Mouse (Mus musculus) limb, embryonic 11.5 days (tissue): Measurements from ENCODE around the gene Spdef. TPM values are rescaled to one million over a fixed set of nuclear protein-coding genes. Genes with fewer than 3 reads are reported as not detected.
A peak's percentile ranks its signal among the peaks of the same experiment; 100 is the strongest.

Source experiments
- ATAC-seq: fragments of 200-750 bp; cut with Nextera tagmentation; 2 replicates; pipeline ENCODE4 v1.8.0; 2017; ENCODE audit warnings: low read depth; ENCODE audit not compliant: insufficient number of reproducible peaks, low FRiP score, low TSS enrichment
- DNase-seq: peaks from one replicate; pipeline ENCODE4 v3.0.0-alpha.2; 2015; ENCODE audit warnings: low spot score
- H3K27ac ChIP-seq: fragments of 300-500 bp; sonication (generic); replicated peaks from 2 replicates; pipeline ENCODE4 v1.5.1; 2014; ENCODE audit warnings: low read depth, mild to moderate bottlenecking, low read length
- H3K27me3 ChIP-seq: fragments of 300-500 bp; sonication (generic); 2 replicates; pipeline ENCODE4 v1.6.1; 2014; ENCODE audit warnings: mild to moderate bottlenecking, low read length, mixed read lengths; ENCODE audit not compliant: control insufficient read depth, insufficient read depth
- H3K36me3 ChIP-seq: fragments of 300-500 bp; sonication (generic); 2 replicates; pipeline ENCODE4 v1.6.1; 2014; ENCODE audit warnings: mild to moderate bottlenecking, low read length, moderate library complexity, mixed read lengths; ENCODE audit not compliant: control insufficient read depth, insufficient read depth
- H3K4me1 ChIP-seq: fragments of 300-500 bp; sonication (generic); 2 replicates; pipeline ENCODE4 v1.6.1; 2014; ENCODE audit warnings: low read length, mixed read lengths; ENCODE audit not compliant: control insufficient read depth, insufficient read depth
- H3K4me2 ChIP-seq: fragments of 300-500 bp; sonication (generic); 2 replicates; pipeline ENCODE4 v1.6.1; 2014; ENCODE audit warnings: low read depth, mild to moderate bottlenecking, moderate library complexity; ENCODE audit not compliant: severe bottlenecking
- H3K4me3 ChIP-seq: fragments of 300-500 bp; sonication (generic); 2 replicates; pipeline ENCODE4 v1.5.1; 2014; ENCODE audit warnings: low read depth, low read length
- H3K9ac ChIP-seq: fragments of 300-500 bp; sonication (generic); 2 replicates; pipeline ENCODE4 v1.6.1; 2014; ENCODE audit warnings: mild to moderate bottlenecking, low read length
- H3K9me3 ChIP-seq: fragments of 300-500 bp; sonication (generic); 2 replicates; pipeline ENCODE4 v1.6.1; 2016; ENCODE audit warnings: low read length; ENCODE audit not compliant: control insufficient read depth
- WGBS: fragments of 180-500 bp; shearing (Covaris S2); extraction: QIAGEN DNeasy Blood & Tissue Kit; methylation state at CpG from one replicate; pipeline ENCODE4 v1.1.7; 2014; 5-methylcytosine and 5-hydroxymethylcytosine counted together
- polyA plus RNA-seq: library from polyadenylated mRNA; unstranded; fragments of >200 nt; fragmentation: Nextera tagmentation; extraction: Ambion mirVana; gene quantifications from 2 replicates; pipeline ENCODE4 v1.2.1, GENCODE M21; 2014

The Spdef gene
- polyA plus RNA-seq, 1 experiment from 2014 or later: 0.27 TPM

- Histone ChIP-seq H3K4me1 (no peaks in the 10 kb centered on the region), H3K36me3 (peaks cover 18% of the 10 kb centered on the region), H3K4me2 (no peak overlapping the region), H3K9ac (no peak overlapping the region), H3K27me3 (no peaks in the 10 kb centered on the region), H3K4me3 (no peak overlapping the region), H3K9me3 (0 out of 2 replicates have a peak, but pooled peaks cover 3% of the 10 kb centered on the region), H3K27ac (no peak overlapping the region)
- 92% methylated on average over 2 of the region's 2 CpGs for WGBS
- no peak for ATAC-seq
- no peak for DNase-seq
These were observed 35.7 kb upstream of the Spdef start for GRCm38 (mm10) chr17:27764453-27764852.

- H3K27ac ChIP-seq: no peak overlapping the region
- H3K4me1 ChIP-seq: no peaks in the 10 kb centered on the region
- H3K9ac ChIP-seq: no peak overlapping the region
- H3K9me3 ChIP-seq: 0 out of 2 replicates have a peak, but pooled peaks cover 3% of the 10 kb centered on the region
- no peak overlapping the region for H3K4me2 ChIP-seq
- H3K4me3 ChIP-seq: no peak overlapping the region
- ATAC-seq (no peak), DNase-seq (no peak)
- no peaks in the 10 kb centered on the region for H3K27me3 ChIP-seq
- 95% methylated on average over 11 of the region's 11 CpGs for WGBS
- peaks cover 18% of the 10 kb centered on the region for H3K36me3 ChIP-seq
These were observed 34.1 kb upstream of the Spdef start for GRCm38 (mm10) chr17:27762884-27763283.

GRCm38 (mm10) chr17:27761639-27762336, 33.0 kb upstream of the Spdef start:
- Histone ChIP-seq H3K4me2 (no peak overlapping the region), H3K36me3 (peaks cover 18% of the 10 kb centered on the region), H3K4me1 (no peaks in the 10 kb centered on the region), H3K9ac (no peak overlapping the region), H3K27ac (no peak overlapping the region), H3K9me3 (0 out of 2 replicates have a peak, but pooled peaks cover 3% of the 10 kb centered on the region), H3K27me3 (no peaks in the 10 kb centered on the region), H3K4me3 (no peak overlapping the region)
- 39% methylated on average over 9 of the region's 9 CpGs for WGBS
- ATAC-seq: no peak; the same call in 1 of the 2 replicates
- peak; percentile 78 for DNase-seq

GRCm38 (mm10) chr17:27760169-27760568, 31.4 kb upstream of the Spdef start:
- H3K27ac ChIP-seq: no peak overlapping the region
- H3K9ac ChIP-seq: no peak overlapping the region
- 0 out of 2 replicates have a peak, but pooled peaks cover 3% of the 10 kb centered on the region for H3K9me3 ChIP-seq
- no peak overlapping the region for H3K4me2 ChIP-seq
- H3K27me3 ChIP-seq: no peaks in the 10 kb centered on the region
- peaks cover 8% of the 10 kb centered on the region for H3K36me3 ChIP-seq
- no peak for ATAC-seq
- no peaks in the 10 kb centered on the region for H3K4me1 ChIP-seq
- no peak overlapping the region for H3K4me3 ChIP-seq
- DNase-seq: no peak
- WGBS: 81% methylated on average over 6 of the region's 6 CpGs

- Histone ChIP-seq H3K27ac (no peak overlapping the region), H3K4me2 (no peak overlapping the region), H3K4me3 (no peak overlapping the region), H3K9me3 (no peaks in the 10 kb centered on the region), H3K36me3 (peaks cover 4% of the 10 kb centered on the region; the same call in 1 of the 2 replicates), H3K27me3 (no peaks in the 10 kb centered on the region), H3K9ac (no peak overlapping the region), H3K4me1 (no peaks in the 10 kb centered on the region)
- ATAC-seq: no peak
- no peak for DNase-seq
- WGBS: 91% methylated on average over 8 of the region's 8 CpGs
These were observed 22.8 kb upstream of the Spdef start for GRCm38 (mm10) chr17:27751314-27752202.

GRCm38 (mm10) chr17:27750451-27750942, 21.7 kb upstream of the Spdef start:
- DNase-seq: no peak
- Histone ChIP-seq H3K9me3 (no peaks in the 10 kb centered on the region), H3K4me2 (no peak overlapping the region), H3K27ac (no peak overlapping the region), H3K4me1 (no peaks in the 10 kb centered on the region), H3K4me3 (no peak overlapping the region), H3K36me3 (peaks cover 4% of the 10 kb centered on the region; the same call in 1 of the 2 replicates), H3K27me3 (no peaks in the 10 kb centered on the region), H3K9ac (no peak overlapping the region)
- 92% methylated on average over 6 of the region's 6 CpGs for WGBS
- no peak for ATAC-seq

GRCm38 (mm10) chr17:27748123-27748522, 19.4 kb upstream of the Spdef start:
- H3K9me3 ChIP-seq: no peaks in the 10 kb centered on the region
- H3K27me3 ChIP-seq: no peaks in the 10 kb centered on the region
- 88% methylated on average over 2 of the region's 2 CpGs for WGBS
- no peak overlapping the region for H3K27ac ChIP-seq
- no peaks in the 10 kb centered on the region for H3K4me1 ChIP-seq
- H3K36me3 ChIP-seq: peaks cover 4% of the 10 kb centered on the region; the same call in 1 of the 2 replicates
- H3K4me2 ChIP-seq: no peak overlapping the region
- no peak for ATAC-seq
- no peak for DNase-seq
- H3K9ac ChIP-seq: no peak overlapping the region
- no peak overlapping the region for H3K4me3 ChIP-seq

GRCm38 (mm10) chr17:27746446-27746845, 17.7 kb upstream of the Spdef start:
- H3K4me2 ChIP-seq: no peak overlapping the region
- 73% methylated on average over 4 of the region's 4 CpGs for WGBS
- no peak overlapping the region for H3K4me3 ChIP-seq
- no peaks in the 10 kb centered on the region for H3K27me3 ChIP-seq
- no peaks in the 10 kb centered on the region for H3K36me3 ChIP-seq
- no peaks in the 10 kb centered on the region for H3K9me3 ChIP-seq
- no peak overlapping the region for H3K27ac ChIP-seq
- no peak overlapping the region for H3K9ac ChIP-seq
- no peaks in the 10 kb centered on the region for H3K4me1 ChIP-seq
- no peak for ATAC-seq
- DNase-seq: no peak
